Mouse (Mus musculus): ENCODE measurements around the gene Shc3. TPM values are rescaled to one million over a fixed set of nuclear protein-coding genes. Genes with fewer than 3 reads are reported as not detected.

Gene Shc3
- polyA plus RNA-seq, 1 experiment from 2014 or later = 2.5 TPM

GRCm38 (mm10) chr13:51381498-51381897 lies 187.7 kb downstream of the Shc3 start:
- no peak overlapping the region for H3K4me3 ChIP-seq (ENCODE audit: low read depth, low read length)
- H3K4me1 ChIP-seq (ENCODE audit: control insufficient read depth, insufficient read depth, low read length) = peaks cover 8% of the 10 kb centered on the region; the same call in 1 of the 2 replicates
- no peaks in the 10 kb centered on the region for H3K36me3 ChIP-seq (replicated peaks; ENCODE audit: control insufficient read depth, insufficient read depth, low read depth, low read length)
- no peak overlapping the region for H3K27ac ChIP-seq (replicated peaks; ENCODE audit: low read depth, low read length)
- ATAC-seq (replicated peaks; ENCODE audit: insufficient number of reproducible peaks, low FRiP score, low TSS enrichment, low read depth) (no peak), DNase-seq (ENCODE audit: low spot score) (no peak)
- no peaks in the 10 kb centered on the region for H3K9me3 ChIP-seq (replicated peaks; ENCODE audit: control insufficient read depth, low read length)
- H3K4me2 ChIP-seq (ENCODE audit: low read depth, low read length) = no peak overlapping the region
- H3K27me3 ChIP-seq (ENCODE audit: control insufficient read depth, insufficient read depth, low read length) = no peaks in the 10 kb centered on the region
- WGBS = 89% methylated on average over 6 of the region's 6 CpGs
- H3K9ac ChIP-seq (replicated peaks; ENCODE audit: low read length) = no peak overlapping the region

Other genes with a start within 250 kb of the Shc3 start
- gene S1pr3, start 160.8 kb downstream of the Shc3 start, polyA plus RNA-seq (2014; fragmentation: Nextera tagmentation; extraction: Ambion mirVana) = 96.6 and 102 TPM in 2 replicates
- gene Cks2, start 75.8 kb upstream of the Shc3 start, polyA plus RNA-seq (2014; fragmentation: Nextera tagmentation; extraction: Ambion mirVana) = 407 and 422 TPM in 2 replicates
- gene Secisbp2, start 82.3 kb upstream of the Shc3 start, polyA plus RNA-seq (2014; fragmentation: Nextera tagmentation; extraction: Ambion mirVana) = 18.3 and 18.6 TPM in 2 replicates
- gene Sema4d, start 224.3 kb upstream of the Shc3 start, polyA plus RNA-seq (2014; fragmentation: Nextera tagmentation; extraction: Ambion mirVana) = 5.4 and 6.7 TPM in 2 replicates

All from embryonic facial prominence, embryonic 11.5 days (tissue).